Mouse (Mus musculus) c-Kit-positive CD71-positive TER-119-negative erythroid progenitor cells, embryonic 14.5 days (primary cell): ENCODE results near the gene Cyb5r3.
A peak's percentile ranks its signal among the peaks of the same experiment; 100 is the strongest.

Experiments
- DNase-seq: peaks from one replicate; pipeline ENCODE4 v3.0.0-alpha.2; 2013; ENCODE audit warnings: low read depth

Gene Cyb5r3

DNA sequence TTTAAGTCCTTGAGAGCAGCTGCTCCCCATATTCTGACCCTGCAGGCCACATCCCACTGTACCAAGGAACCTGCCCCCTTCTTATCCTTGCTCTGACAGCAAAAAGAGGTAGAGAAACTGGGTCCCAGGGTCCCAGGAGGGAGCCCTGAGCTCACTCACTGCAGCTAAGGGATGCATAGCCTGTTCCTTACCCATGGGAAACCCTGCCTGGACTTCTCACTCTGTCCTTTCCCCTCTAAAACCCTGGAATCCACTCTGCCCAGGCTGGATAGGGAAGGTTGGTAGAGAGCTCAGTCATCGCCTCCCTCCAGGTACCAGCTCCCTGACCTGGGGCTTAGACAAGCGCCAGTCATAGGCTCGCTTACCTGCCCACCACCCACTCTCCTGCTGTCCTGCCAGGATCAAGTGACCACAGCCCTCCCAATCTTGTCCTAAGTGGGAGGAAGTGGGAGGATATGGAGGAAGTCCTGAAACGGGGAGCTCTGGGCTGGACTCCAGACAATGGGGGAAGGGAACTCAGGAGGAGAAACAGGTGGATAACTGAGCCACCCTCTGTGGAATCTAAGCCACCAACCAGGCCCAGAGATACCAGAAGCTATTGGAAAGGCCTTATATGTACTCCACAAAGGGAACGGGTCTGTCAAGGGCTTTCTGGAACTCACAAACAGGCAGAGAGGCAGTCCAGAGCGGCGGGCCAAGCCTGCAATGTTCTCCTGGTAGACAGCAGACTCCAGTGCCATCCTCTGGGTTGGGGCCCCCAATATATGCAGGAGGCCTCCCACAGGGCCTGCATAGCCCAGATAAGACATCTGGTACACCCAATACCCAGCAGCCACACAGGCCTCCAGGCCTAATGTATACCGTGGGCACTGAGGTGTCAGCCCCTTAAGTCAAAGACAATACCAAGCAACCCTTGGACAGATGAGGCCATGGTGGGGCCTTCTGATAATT, 2.3 kb downstream of the Cyb5r3 start:
- peak; percentile 87 for DNase-seq

DNA sequence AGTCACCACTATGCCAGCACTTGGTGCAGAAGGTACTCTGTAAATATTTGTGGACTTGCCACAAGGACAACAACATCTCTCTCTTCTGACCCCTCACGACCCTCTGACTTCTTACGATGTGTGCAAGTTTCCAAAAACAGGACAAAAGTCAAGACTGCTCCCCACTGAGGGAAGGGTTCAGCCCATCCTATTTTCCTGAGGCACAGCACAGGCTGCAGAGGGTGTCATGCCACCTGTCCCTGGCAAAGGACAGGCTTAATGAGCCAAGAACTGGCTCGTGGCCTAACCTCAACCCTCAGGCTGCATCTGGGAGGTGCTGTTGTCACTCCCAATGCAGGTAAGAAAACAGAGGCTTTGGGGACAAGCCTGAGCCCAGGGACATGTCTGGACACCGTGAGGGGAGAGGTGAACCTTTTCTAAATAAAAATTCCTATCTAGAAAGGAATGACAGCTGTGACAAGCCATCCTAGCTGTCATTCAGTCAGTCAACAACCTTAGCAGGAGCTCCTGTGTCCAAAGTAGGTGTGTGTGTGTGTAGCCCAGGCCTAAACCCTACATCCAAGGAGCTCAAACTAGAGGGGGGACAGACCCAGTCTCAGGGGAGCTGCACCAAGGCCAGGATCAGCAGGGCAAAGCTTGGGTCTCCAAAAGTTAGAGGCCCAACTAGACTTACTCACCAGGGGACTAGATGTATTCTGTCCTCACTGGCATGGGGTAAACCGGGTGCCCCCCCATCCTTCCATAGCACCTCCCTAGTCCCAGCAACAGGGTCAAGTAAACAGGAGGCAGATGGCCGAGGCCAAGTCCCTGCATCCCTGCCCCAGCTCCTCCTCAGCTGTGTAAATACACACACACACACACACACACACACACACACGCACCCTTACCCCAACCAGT, 3.3 kb downstream of the Cyb5r3 start:
- DNase-seq = no peak

DNA sequence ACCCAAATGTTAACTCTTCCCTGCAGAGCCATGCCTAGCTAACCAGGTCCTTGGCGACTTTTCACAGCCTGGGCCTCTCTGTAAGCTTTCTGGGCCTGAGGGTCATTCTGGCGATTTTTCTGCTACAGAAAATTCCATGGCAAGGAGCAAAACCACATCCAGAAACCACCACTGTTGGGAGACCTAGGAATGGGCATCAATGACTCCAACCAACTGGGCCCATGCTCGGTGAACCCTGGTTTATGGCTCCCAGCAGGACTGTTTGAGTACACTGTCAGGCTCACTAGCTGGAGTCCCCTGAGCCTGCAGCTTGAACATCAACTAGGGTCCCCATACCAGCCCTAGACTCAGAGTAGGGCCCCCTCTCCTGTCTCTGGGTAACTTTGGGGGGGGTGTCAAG, 4.1 kb downstream of the Cyb5r3 start:
- no peak for DNase-seq

DNA sequence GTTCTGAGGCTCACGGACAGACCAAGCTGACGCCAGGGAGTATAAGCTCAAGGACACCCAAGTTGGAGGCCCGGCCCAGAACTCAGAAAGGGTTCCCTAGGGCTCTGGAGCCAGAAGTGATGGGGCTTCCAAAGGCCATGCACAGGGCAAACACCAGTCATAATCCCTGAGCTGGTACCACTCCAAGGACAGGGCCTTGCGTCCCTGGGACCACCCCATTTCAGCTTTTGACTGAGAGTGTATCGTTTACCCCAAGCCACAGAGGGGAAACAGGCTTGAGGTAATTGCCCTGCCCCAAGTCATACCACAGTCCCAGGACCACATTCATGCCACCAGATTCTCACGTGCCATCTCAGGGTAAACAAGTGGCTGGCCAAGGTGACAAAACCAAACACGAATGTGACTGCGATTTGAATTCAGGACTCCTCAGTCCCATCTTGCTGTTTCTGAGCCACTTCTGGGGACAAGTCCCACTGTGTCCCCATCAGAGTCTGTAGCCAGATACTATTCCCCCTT, 4.8 kb downstream of the Cyb5r3 start:
- no peak for DNase-seq

DNA sequence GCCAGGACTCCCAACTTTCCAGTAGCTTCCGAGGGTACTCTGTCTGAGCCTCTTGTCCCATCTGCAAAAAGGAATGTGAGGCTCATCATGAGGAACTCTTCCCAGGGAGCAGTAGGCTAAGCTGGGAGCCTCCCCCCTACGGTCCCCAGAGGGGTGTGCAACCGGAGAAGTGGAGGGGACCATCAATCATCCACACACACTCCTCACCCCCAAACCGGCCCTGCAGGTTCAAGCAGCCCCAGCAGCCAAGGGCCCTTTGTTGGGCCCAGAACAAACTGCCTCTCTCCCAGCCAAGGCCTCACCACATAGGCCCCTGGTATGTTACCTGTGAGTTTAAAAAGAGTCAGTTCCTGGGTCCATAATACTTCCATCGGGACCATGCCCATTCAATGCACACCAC, 5.3 kb downstream of the Cyb5r3 start:
- no peak for DNase-seq

DNA sequence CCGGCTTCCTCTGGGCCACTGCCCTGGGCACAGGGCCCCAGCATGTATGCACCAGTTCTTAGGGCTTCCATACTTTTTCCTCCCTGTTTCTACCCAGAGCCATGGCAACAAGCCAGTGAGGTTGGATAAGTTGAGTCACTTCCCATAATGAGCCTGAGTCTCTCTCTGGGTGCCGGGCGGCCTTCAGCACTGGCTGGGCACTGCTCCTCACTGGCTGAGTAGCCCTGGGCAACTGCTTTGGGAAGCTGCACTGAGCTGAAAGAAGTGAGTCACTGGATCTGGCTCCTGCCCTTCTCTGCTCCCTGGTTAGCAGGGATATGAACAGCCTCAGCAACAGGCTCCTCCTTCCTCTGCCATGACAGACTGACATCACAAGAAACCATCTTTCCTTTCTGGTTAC, 5.8 kb downstream of the Cyb5r3 start:
- no peak for DNase-seq

DNA sequence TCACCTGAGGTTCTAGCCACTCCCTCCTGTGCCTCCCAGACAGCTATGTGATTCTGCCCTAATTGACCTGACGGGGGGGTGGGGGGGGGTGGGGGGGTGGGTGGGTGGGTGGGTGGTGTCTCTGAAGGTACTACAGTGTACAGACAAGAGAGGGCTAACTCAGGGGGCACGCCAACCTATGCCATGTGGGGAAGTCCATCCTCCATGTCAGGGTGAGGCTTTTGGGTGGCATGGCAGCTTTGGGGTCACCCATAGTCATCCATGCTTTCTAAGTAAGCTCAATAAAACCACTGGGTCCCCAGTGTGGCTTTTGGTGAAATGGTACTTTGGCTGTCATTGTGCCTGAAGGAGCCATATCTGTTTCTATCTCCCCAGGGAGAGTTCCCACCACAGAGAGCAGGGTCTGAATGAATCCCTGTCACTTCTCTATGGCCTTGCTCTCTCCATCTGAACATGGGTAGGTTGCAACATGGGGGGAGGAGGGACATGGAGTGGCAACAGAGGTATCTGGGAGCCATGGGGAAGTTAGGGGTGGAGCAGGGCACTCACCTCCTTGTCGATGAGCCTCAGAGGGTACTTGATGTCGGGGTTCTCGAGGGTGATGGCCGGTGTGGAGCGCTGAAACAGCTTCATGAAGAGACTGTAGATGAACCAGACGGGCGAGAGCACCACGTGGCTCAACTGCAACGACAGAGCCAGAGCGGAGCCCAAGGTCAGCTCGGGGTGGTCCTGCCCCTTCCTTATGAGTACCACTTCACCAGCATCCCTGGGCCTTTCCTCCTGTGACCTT, 6.7 kb downstream of the Cyb5r3 start:
- DNase-seq = no peak

DNA sequence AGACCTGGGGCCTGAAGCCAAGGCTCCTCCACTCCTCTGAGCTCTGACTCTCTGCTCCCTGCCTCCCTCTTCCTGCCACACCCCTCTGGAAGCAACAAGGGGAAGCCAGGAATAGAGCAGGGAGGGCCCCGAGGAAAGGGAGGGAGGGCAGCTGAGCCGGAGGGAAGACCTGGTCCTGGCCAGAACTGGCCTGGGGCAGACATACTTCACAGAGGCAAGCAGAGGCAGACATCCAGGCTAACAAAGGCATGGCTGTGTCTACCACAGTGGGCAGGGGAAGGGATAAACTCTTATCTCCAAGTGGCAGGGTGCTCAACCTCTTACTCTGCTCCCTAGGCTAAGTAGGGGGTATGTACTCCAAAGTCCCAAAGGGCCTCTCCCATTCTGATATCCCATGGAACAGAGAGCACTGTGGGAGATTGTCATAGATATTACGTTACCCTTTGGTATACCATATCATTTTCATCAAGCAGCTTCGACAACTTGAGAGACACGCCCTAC, 7.4 kb downstream of the Cyb5r3 start:
- peak; percentile 79 for DNase-seq

DNA sequence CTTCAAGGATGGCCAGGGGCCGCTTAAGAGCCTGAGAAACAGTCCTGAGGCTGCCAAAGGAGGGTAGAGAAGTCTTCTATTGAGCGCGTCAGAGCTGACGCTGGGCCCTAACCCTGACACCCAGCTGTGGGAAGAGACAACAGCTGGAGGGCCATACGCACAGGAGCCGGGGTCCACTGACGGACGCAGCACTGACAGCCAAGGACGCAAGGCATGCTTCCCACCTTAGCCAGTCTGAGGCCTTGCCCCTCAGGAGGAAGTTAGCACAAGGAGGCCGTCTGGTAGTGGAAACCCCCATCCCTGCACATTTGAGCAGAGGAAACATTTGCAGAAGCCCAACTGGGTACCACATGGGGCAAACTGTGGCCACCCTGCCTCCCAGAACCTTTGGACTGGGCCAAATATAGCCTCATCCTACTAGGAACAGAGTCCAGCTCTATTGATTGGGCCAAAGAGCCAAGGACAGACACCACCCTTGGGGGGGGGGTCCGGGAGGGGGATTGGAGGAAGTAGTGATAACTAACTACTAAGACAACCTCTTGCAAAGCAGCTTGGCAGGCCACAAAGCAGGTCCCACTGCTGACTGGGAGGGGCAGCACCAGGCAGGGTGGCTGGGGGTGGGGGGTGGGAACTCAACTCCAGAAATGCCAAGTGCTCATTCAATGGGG, 9.4 kb downstream of the Cyb5r3 start:
- DNase-seq = no peak

DNA sequence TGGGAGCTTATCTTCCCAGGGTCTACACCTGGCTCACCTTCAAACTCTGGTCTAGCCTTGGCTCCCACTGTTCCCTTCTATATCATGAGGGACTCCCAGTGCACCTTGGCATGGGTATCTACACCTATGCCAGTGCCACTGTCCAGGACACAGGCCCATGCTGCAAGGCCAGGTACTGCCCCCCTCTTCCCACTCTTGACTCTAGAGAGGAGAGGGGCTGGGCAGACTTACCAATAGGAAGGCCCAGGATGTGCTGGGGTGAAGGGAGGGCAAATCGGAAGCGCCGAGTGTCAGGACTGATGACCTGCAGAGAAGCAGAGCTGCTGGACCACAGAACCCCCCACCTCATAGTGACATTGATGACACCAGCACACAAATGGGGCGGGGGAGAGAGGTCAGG, 10.4 kb downstream of the Cyb5r3 start:
- DNase-seq = no peak

DNA sequence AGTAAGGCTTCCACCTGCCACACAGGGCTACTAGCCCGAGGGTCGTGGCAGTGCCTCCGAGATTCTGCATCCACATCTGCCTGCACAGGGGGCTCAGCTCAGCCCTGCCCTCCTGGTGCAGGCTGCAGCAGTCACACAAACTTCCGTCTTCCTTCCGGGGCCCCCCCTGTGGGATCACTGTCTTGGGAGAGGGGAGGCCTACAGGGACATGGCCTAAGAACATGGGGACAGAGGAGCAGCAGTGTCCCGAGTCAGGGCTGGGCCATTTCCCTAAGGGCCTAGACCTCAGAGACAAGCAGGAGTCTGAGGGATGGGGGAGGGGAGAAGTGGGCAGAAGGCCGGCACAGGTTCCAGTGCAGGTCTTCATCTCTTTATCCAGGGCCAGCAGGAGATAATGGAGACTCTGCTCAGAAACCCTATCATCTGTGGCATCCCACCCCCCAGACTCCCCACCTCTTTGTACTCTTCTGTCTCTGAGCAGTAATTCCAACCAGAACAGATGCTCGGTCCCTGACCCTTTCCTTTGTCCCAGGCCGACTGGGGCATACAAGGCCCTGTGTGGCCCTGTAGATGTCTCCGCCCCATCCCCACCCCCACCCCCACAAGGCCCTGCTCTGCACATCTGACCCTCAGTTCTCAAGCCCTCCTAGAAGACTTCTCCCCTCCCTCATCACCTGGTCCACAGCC, 11.2 kb downstream of the Cyb5r3 start:
- no peak for DNase-seq

DNA sequence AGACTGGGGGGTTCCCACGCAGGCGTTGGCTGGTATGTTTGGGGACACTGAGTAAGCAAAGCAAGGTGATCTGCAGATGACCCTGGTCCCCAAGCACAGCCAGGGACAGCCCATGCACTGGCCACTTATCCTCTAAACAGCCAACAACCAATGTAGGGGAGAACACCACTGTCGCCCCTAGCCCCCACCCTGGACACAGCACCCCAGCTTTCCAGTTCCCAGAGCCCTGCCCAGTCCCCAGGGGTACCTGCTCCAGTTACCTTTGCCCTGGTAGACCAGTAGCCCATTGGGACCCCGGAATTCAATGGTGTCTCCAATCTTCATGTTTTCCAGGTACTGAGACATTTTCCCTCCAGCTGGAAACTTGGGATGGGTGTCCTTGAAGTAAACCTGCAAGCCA, 11.8 kb downstream of the Cyb5r3 start:
- no peak for DNase-seq

DNA sequence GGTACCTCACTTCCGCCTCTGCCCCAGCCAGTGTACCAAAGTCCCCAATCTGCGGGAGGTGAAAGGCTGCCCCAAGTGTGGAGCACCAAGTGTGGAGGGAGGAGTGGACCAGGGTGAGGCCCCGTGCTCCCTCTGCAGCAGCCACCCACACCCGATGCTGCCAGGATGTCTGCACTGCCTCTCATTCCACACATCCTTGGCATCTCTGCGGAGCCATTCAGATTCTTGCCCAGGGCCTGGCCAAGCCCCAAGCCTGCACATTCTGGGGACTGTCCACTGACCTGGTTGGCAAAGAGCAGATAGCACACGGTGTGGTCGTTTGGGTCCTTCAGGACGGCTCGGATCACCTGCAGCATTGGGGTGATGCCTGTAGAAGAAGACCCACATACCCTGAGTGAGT, 12.6 kb downstream of the Cyb5r3 start:
- DNase-seq = no peak

DNA sequence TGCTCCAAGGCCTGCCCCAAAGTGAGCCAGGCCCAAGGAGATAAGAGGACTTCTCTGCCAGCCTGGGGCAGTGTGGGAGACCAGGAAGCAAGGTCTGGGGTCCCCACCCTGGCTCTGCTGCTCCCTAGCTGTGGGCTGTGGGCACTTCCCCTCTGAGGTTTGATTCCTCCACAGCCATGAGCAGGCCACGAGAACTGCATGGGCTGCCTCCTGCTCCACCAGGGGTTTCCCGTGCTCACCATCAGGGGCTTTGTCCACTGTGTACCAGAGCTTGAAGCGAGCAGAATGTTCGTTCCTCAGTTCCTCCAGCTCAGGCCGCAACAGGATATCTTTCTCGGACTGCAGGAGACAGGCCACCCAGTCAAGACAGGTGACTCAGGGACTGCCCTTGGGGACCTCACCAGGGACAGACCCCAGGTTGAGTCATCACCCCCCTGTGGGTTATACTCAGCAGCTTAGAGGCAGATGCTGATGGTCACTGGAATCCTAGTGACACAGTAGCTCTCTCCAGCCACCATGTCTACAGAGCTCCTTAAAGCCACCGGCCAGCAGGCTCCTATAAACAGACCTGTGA, 13.7 kb downstream of the Cyb5r3 start:
- DNase-seq = no peak

DNA sequence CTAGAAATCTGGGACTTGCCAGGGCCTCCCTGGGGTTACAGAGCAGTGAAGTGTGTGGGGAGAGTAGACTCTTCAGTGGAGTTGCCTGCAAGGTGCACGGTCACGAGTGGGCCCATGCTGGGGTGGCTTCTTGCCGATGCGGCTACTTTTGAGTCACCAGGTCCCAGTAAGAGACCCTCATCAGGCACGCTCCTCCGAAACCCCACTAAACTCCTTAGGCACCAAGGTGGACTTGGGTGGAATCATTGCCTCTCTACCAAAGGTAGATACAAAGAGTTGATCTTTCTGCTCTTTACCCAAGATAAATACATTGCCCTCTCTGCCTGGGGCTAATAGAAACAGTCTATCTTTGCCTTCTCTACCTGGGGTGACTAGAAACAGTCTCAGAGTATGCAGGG, 14.7 kb downstream of the Cyb5r3 start:
- no peak for DNase-seq

DNA sequence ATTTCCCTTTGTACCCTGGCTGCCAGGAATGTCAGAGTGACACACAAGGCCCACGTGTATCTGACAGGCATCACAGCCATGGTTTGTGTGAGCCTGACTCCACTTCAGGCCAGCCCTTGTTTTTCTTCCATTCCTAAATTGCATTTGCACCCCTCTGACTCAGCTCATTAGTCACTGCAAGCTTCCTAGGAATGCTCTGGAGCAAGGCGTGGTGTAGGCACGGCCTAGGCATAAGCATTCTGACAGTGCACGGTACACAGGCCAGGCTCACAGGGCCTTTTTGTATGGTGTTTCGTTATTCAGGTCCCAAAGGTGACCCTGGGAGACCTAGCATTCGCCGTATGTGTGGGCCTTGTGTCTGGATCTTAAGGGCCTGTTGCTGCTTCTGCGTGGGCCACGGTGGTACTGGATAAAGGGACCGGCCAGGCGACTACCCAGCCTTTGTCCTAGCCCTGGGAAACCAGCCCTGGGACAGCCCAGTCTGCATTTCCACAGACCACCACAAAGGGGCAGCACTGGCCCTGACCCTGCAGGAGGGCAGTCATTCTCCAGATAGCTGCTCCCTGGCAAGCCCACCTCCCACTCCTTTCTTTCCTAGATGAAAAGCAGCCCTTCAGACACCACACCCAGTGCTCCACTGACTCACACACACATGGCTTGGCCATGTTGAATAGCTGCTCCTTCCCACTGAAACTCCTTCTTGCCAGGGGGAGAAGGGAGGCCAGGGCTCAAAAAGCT, 15.3 kb downstream of the Cyb5r3 start:
- DNase-seq = no peak

DNA sequence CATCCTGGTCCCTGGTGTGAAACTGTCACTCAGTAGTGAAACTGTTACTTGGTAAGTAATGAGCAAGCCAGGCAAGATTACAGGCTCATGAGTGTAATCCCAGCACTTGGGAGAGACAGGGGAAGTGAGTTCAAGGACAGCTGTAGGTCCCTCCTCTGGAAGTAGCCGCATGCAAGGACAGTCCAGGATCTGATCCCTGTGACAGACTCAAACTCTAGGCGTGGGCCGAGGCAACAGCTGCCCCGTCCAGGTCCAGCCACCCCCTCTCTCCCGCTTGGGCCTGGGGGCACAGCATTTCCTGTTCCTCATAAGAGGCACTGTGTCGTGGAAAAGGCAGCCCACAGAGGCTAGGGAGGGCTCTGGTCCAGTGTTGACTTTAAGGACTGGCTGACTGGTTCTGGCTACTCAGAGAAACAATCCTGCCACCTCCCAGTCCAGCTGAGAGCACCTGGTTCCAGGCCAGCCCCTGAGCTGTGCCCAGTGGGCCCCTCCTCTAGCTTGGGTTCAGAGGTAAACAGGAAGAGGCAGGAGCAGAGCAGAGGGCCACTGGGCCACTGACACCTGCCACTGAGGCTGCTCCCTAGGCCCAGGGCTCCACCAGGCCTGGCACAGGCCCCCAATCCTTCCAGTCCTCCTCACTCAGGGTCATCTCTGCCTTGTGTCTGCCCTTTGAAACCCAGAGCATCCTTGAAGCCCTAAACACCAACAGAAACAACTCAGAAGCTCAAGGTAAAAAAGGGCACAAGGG, 16.5 kb downstream of the Cyb5r3 start:
- DNase-seq = no peak

DNA sequence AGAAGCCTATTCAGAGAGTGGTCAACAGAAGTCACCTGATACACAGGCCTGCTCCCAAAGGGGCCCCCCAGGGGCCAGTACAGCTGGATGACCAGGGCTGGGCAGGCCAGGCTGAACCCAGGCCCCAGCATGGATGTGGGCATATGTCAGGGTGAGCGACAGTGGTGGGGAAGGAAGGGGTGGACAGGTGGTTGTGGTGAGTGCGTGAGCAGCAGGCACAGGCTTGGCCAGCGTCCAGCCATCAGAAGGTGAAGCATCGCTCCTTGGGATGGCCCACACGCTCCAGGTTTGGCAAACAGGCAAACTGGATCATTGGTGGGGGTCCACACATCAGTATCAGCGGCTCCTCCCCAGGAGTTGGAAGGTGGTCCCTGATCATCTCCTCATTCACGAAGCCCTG, 18.1 kb downstream of the Cyb5r3 start:
- no peak for DNase-seq

DNA sequence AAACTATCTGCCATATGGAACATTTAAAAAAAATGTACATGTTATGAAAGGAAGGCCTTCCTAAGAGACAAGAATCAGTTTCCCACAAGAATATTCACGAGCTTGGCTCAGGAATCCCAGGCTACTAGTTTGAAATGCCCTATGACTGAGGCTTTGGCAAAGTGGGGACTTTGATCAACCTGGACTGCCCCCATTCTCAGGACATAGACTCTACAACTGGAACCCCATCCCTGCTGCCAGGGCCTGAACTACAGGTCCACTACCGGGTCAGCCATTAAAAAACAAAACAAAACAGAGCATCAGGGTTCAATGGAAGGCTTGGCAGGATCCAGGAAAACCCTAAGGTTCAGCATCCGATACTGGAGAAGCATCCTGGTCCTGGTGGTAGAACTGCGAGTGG, 21.7 kb downstream of the Cyb5r3 start:
- no peak for DNase-seq
